Comparison of ENCODE assay signal across 17 mouse cellular contexts in the genomic region with DNA sequence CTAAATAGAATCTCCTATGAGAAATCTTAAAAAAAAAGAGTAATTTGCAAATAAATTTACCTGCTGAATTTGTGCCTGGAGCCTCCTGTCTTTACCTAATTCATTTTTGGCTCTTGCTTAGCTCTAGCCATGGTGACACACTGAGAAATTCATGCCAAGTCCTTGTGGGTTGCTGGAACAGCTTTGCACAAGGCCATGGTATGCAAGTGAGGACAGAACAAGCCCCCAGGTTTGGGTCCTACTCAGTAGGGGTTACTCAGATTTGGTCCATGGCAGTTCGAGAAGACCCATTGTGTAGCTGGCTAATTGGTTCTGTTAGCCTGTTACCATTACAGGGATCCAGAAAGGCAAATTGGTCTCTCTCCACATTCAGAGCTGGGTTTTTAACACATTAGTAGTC.
A peak's percentile ranks its signal among the peaks of the same experiment; 100 is the strongest.
DNase-seq lines count a peak whose midpoint lies in the region; TF ChIP-seq lines count a peak whose summit lies in the region.
"Had no signal": no experiment of that assay in that cellular context is flagged by ENCODE, and none has a peak within 500 bp of the region (broad histone marks: within the 10 kb centered on the region; RNA-seq: fewer than 3 reads in every experiment).

No protein-coding gene starts in this region.

- DNase-seq in cerebellum, postnatal 14 days = peak; percentile 55 to 70
- DNase-seq in cerebellum, adult 11-12 months = no peak
- DNase-seq in layer of hippocampus, adult 2 months (ENCODE audit: low spot score in 2 of 2) = no peak
- DNase-seq in layer of hippocampus, postnatal 14 days (ENCODE audit: low spot score in 2 of 2) = no peak
- peak; percentile 53 for DNase-seq in adipocyte (ENCODE audit: low spot score)
- DNase-seq in fibroblast of lung, adult 2 months (ENCODE audit: low read depth) = peak; percentile 15
- DNase-seq in lung, postnatal 10 days = no peak
- DNase-seq: cerebellum, adult 2 months; gastrocnemius, postnatal 25 days; lung, postnatal 14 days; spleen, adult 18-20 months; thymus, adult 2 months had no signal

- H3K4me3 ChIP-seq in layer of hippocampus, adult 2 months = no peak overlapping the region
- H3K4me3 ChIP-seq: liver, embryonic 15.5 days; megakaryocyte, embryonic 14.5 days; neural tube, embryonic 12.5 days; stomach, embryonic 15.5 days had no signal

- no peak for TF ChIP-seq CTCF in layer of hippocampus, adult 2 months (conservative IDR thresholded peaks at IDR 0.05)

- H3K27ac ChIP-seq in layer of hippocampus, adult 2 months = peak overlapping the region; percentile 81
- H3K27ac ChIP-seq: hindbrain, embryonic 14.5 days; liver, embryonic 15.5 days; neural tube, embryonic 12.5 days; stomach, embryonic 15.5 days had no signal

Comparison
In these comparisons a context has a peak if more than half of its experiments do, and no peak if none do; other contexts are left out.
1. DNase-seq: peak in cerebellum, postnatal 14 days (2 of 2), adipocyte (single experiment) and fibroblast of lung, adult 2 months (single experiment); none in cerebellum, adult 11-12 months (single experiment), layer of hippocampus, adult 2 months (0 of 2), layer of hippocampus, postnatal 14 days (0 of 2) and lung, postnatal 10 days (single experiment).